Mouse (Mus musculus): ENCODE results near the gene Pfn2.
A peak's percentile ranks its signal among the peaks of the same experiment; 100 is the strongest.
"Not testable (repeated sequence)": the region's sequence is repeated elsewhere in the genome, so short reads cannot be mapped to it uniquely, and the experiment has no call there.

Pfn2 gene

GRCm38 (mm10) chr3:57847760-57848185 is at the start of gene Pfn2:
TSS of gene Pfn2 (minus strand) at chr3:57848079.
- DNase-seq (ENCODE audit: low read depth), result no peak

GRCm38 (mm10) chr3:57882945-57883344 is 35.1 kb upstream of the Pfn2 start:
- no peak for DNase-seq (ENCODE audit: low read depth)

GRCm38 (mm10) chr3:57846912-57847759 is 743 bp downstream of the Pfn2 start:
- peak; percentile 73 for DNase-seq (ENCODE audit: low read depth)

GRCm38 (mm10) chr3:57846662-57846911 is 1.3 kb downstream of the Pfn2 start:
- DNase-seq (ENCODE audit: low read depth), result no peak

- DNase-seq (ENCODE audit: low read depth), result no peak
Observed at GRCm38 (mm10) chr3:57845786-57846661, 1.9 kb downstream of the Pfn2 start.

GRCm38 (mm10) chr3:57843775-57844174 is 4.1 kb downstream of the Pfn2 start:
- peak; percentile 69 for DNase-seq (ENCODE audit: low read depth)

GRCm38 (mm10) chr3:57836911-57837310 is 11.0 kb downstream of the Pfn2 start:
- no peak for DNase-seq (ENCODE audit: low read depth)

GRCm38 (mm10) chr3:57833585-57833984 is 14.3 kb downstream of the Pfn2 start:
- DNase-seq (ENCODE audit: low read depth), result no peak

GRCm38 (mm10) chr3:57825866-57826265 is 22.0 kb downstream of the Pfn2 start:
- DNase-seq (ENCODE audit: low read depth), result no peak

- no peak for DNase-seq (ENCODE audit: low read depth)
Observed at GRCm38 (mm10) chr3:57815447-57815846, 32.4 kb downstream of the Pfn2 start.

GRCm38 (mm10) chr3:57795071-57795470 is 52.8 kb downstream of the Pfn2 start:
- not testable (repeated sequence) for DNase-seq (ENCODE audit: low read depth)

All from naive thymus-derived CD4-positive, alpha-beta T cell, adult 2 months (primary cell).